Mouse (Mus musculus): ENCODE measurements around the gene Tmsb4x. TPM values are rescaled to one million over a fixed set of nuclear protein-coding genes. Genes with fewer than 3 reads are reported as not detected.

Tmsb4x gene
- polyA plus RNA-seq, 1 experiment from 2014 or later: 4,521 TPM

DNA sequence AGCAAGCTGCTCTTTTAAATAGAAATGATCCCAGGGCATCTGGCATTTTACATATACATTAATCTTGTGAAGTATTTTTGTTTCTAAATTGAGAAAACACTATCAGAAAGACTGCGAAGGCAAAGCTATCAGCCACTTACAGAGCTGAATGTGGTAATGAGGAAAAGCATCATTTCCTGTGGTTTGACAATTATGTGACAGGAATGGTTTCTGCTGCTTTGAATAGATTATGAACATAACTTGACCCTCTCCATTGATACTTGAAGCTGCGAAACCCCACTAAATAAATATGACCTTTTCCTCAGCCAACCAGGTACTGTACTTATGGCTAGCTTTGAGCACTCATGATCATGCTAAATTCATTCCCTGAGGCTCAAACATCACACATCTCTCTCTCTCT is 7.8 kb downstream of the Tmsb4x start:
- H3K27me3 ChIP-seq (ENCODE audit: control insufficient read depth, insufficient read depth, low read length): no peaks in the 10 kb centered on the region
- H3K9ac ChIP-seq (replicated peaks; ENCODE audit: low read depth, low read length): no peak overlapping the region
- no peak for ATAC-seq (ENCODE audit: low read depth)
- WGBS: 86% methylated on average over 2 of the region's 2 CpGs
- no peaks in the 10 kb centered on the region for H3K4me1 ChIP-seq (ENCODE audit: control insufficient read depth, insufficient read depth, low read length)
- no peaks in the 10 kb centered on the region for H3K36me3 ChIP-seq (ENCODE audit: control insufficient read depth, insufficient read depth, low read length)
- no peak overlapping the region for H3K4me3 ChIP-seq (ENCODE audit: low read depth, low read length)
- no peak overlapping the region for H3K4me2 ChIP-seq (ENCODE audit: low read depth, low read length)
- H3K9me3 ChIP-seq (ENCODE audit: control insufficient read depth, low read length): no peaks in the 10 kb centered on the region
- no peak overlapping the region for H3K27ac ChIP-seq (ENCODE audit: low read depth, low read length)

DNA sequence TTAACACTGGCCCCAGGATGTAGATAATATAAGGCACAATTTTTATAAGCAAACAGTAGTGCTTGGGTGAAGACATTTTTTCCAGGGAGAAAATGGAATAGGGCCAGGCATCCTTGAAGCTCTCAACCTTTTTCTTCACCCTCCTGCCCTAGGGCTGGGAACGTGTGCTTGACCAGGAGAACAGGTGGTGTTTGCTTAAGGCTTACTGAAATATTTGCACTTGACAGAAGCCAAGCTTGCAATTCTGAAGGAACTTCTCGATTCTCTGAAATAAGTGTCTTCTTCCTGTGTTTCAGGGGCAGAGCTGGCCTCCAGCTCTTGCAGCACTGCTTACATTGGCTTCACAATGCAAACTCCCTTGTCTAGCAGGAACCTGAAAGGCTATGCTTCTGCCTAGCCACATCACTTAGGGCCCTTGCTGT is 13.9 kb downstream of the Tmsb4x start:
- Histone ChIP-seq H3K9ac (replicated peaks; ENCODE audit: low read depth, low read length) (no peak overlapping the region), H3K4me2 (ENCODE audit: low read depth, low read length) (no peak overlapping the region), H3K27me3 (ENCODE audit: control insufficient read depth, insufficient read depth, low read length) (no peaks in the 10 kb centered on the region), H3K27ac (ENCODE audit: low read depth, low read length) (no peak overlapping the region), H3K4me3 (ENCODE audit: low read depth, low read length) (no peak overlapping the region), H3K4me1 (ENCODE audit: control insufficient read depth, insufficient read depth, low read length) (no peaks in the 10 kb centered on the region), H3K36me3 (ENCODE audit: control insufficient read depth, insufficient read depth, low read length) (no peaks in the 10 kb centered on the region), H3K9me3 (ENCODE audit: control insufficient read depth, low read length) (no peaks in the 10 kb centered on the region)
- no peak for ATAC-seq (ENCODE audit: low read depth)
- 77% methylated on average over 2 of the region's 2 CpGs for WGBS

DNA sequence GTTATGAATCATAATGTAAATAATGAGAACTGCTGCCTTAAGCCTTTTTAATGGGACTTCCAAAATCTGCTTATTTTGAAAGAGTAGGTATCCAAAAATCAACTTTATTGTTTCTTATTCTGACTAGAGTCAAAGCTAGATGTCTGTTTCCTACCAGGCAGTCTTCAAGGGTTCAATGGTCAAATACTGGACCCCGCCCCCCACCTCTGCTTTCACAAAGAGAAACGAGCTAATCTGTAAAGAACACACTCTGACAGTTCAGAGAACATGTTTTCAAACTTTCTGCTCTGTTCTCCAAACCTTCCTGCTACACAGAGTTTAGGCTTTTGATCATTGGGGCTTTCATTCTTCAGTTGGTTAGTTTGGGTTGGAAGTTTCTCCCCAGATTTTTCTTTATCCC is 22.8 kb downstream of the Tmsb4x start:
- H3K36me3 ChIP-seq (ENCODE audit: control insufficient read depth, insufficient read depth, low read length): no peaks in the 10 kb centered on the region
- no peaks in the 10 kb centered on the region for H3K4me1 ChIP-seq (ENCODE audit: control insufficient read depth, insufficient read depth, low read length)
- no peaks in the 10 kb centered on the region for H3K27me3 ChIP-seq (ENCODE audit: control insufficient read depth, insufficient read depth, low read length)
- no peaks in the 10 kb centered on the region for H3K9me3 ChIP-seq (ENCODE audit: control insufficient read depth, low read length)
- ATAC-seq (ENCODE audit: low read depth): no peak
- no peak overlapping the region for H3K4me3 ChIP-seq (ENCODE audit: low read depth, low read length)
- 50% methylated on average over 2 of the region's 2 CpGs for WGBS
- no peak overlapping the region for H3K9ac ChIP-seq (replicated peaks; ENCODE audit: low read depth, low read length)
- H3K4me2 ChIP-seq (ENCODE audit: low read depth, low read length): no peak overlapping the region
- H3K27ac ChIP-seq (ENCODE audit: low read depth, low read length): no peak overlapping the region

DNA sequence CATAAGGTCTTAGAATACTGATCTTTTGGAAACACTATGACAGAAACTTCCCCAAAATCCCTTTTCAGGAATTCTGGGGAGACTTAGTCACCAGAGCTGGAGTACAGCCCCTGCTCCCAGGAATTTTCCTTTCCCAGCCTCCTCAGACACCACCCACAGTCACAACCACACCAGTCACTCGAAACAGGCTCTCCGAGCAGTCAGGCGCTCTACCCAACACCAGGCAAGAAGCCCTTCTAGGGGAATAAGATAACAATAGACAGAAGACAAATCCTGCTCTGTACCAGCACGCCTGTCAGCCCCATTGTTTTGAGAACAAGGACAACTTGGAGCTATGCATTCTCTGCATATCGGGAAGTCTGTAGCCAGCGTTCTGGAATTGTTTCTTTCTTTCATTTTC is 25.6 kb downstream of the Tmsb4x start:
- no peak for ATAC-seq (ENCODE audit: low read depth)
- Histone ChIP-seq H3K27ac (ENCODE audit: low read depth, low read length) (no peak overlapping the region), H3K9me3 (ENCODE audit: control insufficient read depth, low read length) (no peaks in the 10 kb centered on the region), H3K4me1 (ENCODE audit: control insufficient read depth, insufficient read depth, low read length) (no peaks in the 10 kb centered on the region), H3K4me3 (ENCODE audit: low read depth, low read length) (no peak overlapping the region), H3K4me2 (ENCODE audit: low read depth, low read length) (no peak overlapping the region), H3K9ac (replicated peaks; ENCODE audit: low read depth, low read length) (no peak overlapping the region), H3K36me3 (ENCODE audit: control insufficient read depth, insufficient read depth, low read length) (no peaks in the 10 kb centered on the region), H3K27me3 (ENCODE audit: control insufficient read depth, insufficient read depth, low read length) (no peaks in the 10 kb centered on the region; the same call in 1 of the 2 replicates)
- 45% methylated on average over 6 of the region's 6 CpGs for WGBS

DNA sequence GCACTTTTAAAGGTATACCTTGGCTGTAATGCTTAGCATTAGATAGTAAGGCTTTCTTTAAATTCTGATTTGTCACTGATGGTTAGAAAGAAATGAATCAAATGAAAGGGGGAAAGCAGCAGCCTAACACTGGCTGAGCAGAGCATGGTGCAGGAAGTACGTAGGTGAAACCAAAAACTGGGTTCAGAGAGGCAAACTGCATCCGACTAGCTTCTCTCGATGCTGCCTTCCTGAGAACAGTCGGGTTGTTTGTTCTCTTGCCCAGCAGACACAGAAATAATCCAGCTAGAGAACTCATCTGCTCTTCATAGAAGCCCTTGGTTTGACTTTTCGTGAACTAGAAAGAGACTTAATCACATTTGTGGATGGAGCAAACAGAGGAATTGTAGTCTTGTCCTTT is 26.7 kb downstream of the Tmsb4x start:
- Histone ChIP-seq H3K36me3 (ENCODE audit: control insufficient read depth, insufficient read depth, low read length) (no peaks in the 10 kb centered on the region), H3K27ac (ENCODE audit: low read depth, low read length) (no peak overlapping the region), H3K4me1 (ENCODE audit: control insufficient read depth, insufficient read depth, low read length) (no peaks in the 10 kb centered on the region), H3K27me3 (ENCODE audit: control insufficient read depth, insufficient read depth, low read length) (no peaks in the 10 kb centered on the region; the same call in 1 of the 2 replicates), H3K4me3 (ENCODE audit: low read depth, low read length) (no peak overlapping the region), H3K9ac (replicated peaks; ENCODE audit: low read depth, low read length) (no peak overlapping the region), H3K4me2 (ENCODE audit: low read depth, low read length) (no peak overlapping the region), H3K9me3 (ENCODE audit: control insufficient read depth, low read length) (no peaks in the 10 kb centered on the region)
- no peak for ATAC-seq (ENCODE audit: low read depth)
- 74% methylated on average over 5 of the region's 5 CpGs for WGBS

DNA sequence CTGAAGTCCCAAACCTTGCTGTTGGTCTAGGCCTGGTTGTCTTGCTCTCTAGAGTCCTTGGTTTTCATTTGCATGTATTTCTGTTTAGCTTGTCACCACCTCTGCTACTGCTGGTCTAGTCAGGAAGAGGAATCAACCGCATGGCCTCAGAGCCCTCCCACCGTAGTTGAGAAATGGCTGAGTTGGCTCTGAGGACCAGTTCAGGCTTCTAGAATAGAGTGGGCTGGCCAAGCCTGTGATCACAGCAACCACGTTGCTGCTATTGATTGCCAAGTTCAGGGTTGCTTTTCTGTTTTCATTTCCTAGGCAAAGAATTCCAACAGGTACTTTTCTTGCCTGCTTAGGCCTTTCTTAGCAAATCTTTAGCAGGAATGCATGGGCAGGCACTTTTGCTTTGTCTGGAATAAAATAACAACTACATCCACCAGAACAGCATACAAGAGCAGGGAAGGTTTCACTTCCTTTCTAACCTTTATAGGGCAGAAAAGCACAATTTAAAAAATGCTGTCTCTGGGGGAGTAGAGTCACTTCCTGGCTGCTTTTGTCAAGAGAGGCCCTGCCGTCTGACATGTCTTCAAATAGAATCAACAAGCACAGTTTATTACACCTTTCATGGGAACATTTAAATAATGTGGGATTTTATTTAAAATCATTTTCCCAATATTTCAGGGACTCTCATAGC is 29.0 kb downstream of the Tmsb4x start:
- no peak overlapping the region for H3K4me2 ChIP-seq (ENCODE audit: low read depth, low read length)
- no peak for ATAC-seq (ENCODE audit: low read depth)
- H3K36me3 ChIP-seq (ENCODE audit: control insufficient read depth, insufficient read depth, low read length): no peaks in the 10 kb centered on the region
- WGBS: 66% methylated on average over 4 of the region's 4 CpGs
- no peaks in the 10 kb centered on the region; the same call in 1 of the 2 replicates for H3K27me3 ChIP-seq (ENCODE audit: control insufficient read depth, insufficient read depth, low read length)
- H3K4me1 ChIP-seq (ENCODE audit: control insufficient read depth, insufficient read depth, low read length): no peaks in the 10 kb centered on the region
- H3K27ac ChIP-seq (ENCODE audit: low read depth, low read length): no peak overlapping the region
- no peak overlapping the region for H3K4me3 ChIP-seq (ENCODE audit: low read depth, low read length)
- no peaks in the 10 kb centered on the region for H3K9me3 ChIP-seq (ENCODE audit: control insufficient read depth, low read length)
- no peak overlapping the region for H3K9ac ChIP-seq (replicated peaks; ENCODE audit: low read depth, low read length)

DNA sequence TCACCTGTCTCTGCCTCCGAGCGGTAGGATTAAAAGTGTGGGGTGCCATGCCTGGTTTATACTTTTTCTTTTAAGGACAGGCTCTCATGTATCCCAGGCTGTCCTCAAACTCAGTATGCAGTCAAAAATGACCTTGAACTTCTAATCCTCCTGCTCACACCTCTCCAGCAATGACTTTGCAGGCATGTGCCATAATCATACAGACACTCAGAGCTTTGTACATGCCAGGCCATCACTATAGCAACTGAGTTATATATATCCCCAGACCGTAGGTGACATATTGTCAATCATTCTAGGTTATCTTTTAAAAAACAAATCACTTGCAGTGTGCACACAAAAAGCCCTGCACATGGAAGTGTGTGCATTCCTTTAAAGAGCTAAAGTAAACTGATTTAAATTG is 29.6 kb downstream of the Tmsb4x start:
- Histone ChIP-seq H3K9me3 (ENCODE audit: control insufficient read depth, low read length) (no peaks in the 10 kb centered on the region), H3K9ac (replicated peaks; ENCODE audit: low read depth, low read length) (no peak overlapping the region), H3K4me3 (ENCODE audit: low read depth, low read length) (no peak overlapping the region), H3K36me3 (ENCODE audit: control insufficient read depth, insufficient read depth, low read length) (no peaks in the 10 kb centered on the region), H3K27ac (ENCODE audit: low read depth, low read length) (no peak overlapping the region), H3K27me3 (ENCODE audit: control insufficient read depth, insufficient read depth, low read length) (no peaks in the 10 kb centered on the region; the same call in 1 of the 2 replicates), H3K4me1 (ENCODE audit: control insufficient read depth, insufficient read depth, low read length) (no peaks in the 10 kb centered on the region), H3K4me2 (ENCODE audit: low read depth, low read length) (no peak overlapping the region)
- ATAC-seq (ENCODE audit: low read depth): no peak
- 90% methylated on average over 3 of the region's 3 CpGs for WGBS

DNA sequence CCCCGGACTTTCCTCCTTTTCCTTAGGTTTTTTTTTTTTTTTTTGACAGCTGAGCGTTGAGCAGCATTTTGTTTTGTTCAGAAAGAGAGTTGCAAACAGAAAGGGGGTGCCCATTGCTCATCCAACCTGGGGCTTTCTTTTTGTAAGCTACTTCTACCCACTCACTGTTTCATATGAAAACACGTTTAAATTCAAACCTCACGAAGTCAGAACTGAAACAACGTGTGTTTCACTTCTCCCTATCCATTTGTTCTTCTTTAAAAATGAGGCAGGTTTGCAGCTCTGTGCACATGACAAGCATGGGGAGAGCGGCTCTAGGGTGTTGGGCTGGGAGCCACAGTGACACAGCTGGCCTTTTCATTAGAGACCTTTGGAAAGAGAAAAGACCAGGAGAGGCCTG is 33.8 kb downstream of the Tmsb4x start:
- Histone ChIP-seq H3K27me3 (ENCODE audit: control insufficient read depth, insufficient read depth, low read length) (no peaks in the 10 kb centered on the region; the same call in 1 of the 2 replicates), H3K9me3 (ENCODE audit: control insufficient read depth, low read length) (no peaks in the 10 kb centered on the region), H3K36me3 (ENCODE audit: control insufficient read depth, insufficient read depth, low read length) (no peaks in the 10 kb centered on the region), H3K27ac (ENCODE audit: low read depth, low read length) (no peak overlapping the region), H3K4me3 (ENCODE audit: low read depth, low read length) (no peak overlapping the region), H3K4me1 (ENCODE audit: control insufficient read depth, insufficient read depth, low read length) (no peaks in the 10 kb centered on the region), H3K4me2 (ENCODE audit: low read depth, low read length) (no peak overlapping the region), H3K9ac (replicated peaks; ENCODE audit: low read depth, low read length) (no peak overlapping the region)
- no peak for ATAC-seq (ENCODE audit: low read depth)
- 84% methylated on average over 6 of the region's 6 CpGs for WGBS

DNA sequence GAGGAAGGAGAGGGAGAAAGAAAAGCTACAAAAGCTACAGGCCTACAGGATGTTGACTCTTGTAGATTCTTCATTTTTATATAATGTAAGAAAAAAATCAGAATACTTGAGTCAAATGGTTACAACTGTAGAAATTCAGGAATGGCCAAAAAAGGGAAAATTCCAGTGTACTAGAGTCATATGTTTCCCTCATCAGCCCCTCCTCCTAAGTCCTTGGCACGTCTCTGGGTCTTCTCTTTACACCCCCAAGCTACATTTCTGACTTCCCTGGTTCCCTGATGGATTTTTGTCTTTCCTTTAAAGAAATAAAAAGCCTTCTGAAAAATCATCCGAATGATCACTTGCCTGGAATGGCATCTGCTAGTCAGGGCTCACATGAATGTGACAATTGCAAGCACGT is 34.8 kb downstream of the Tmsb4x start:
- H3K4me1 ChIP-seq (ENCODE audit: control insufficient read depth, insufficient read depth, low read length): no peaks in the 10 kb centered on the region
- H3K4me3 ChIP-seq (ENCODE audit: low read depth, low read length): no peak overlapping the region
- ATAC-seq (ENCODE audit: low read depth): no peak
- no peak overlapping the region for H3K27ac ChIP-seq (ENCODE audit: low read depth, low read length)
- H3K9ac ChIP-seq (replicated peaks; ENCODE audit: low read depth, low read length): no peak overlapping the region
- H3K36me3 ChIP-seq (ENCODE audit: control insufficient read depth, insufficient read depth, low read length): no peaks in the 10 kb centered on the region
- H3K4me2 ChIP-seq (ENCODE audit: low read depth, low read length): no peak overlapping the region
- WGBS: 78% methylated on average over 3 of the region's 3 CpGs
- H3K27me3 ChIP-seq (ENCODE audit: control insufficient read depth, insufficient read depth, low read length): peaks cover 3% of the 10 kb centered on the region; the same call in 1 of the 2 replicates
- no peaks in the 10 kb centered on the region for H3K9me3 ChIP-seq (ENCODE audit: control insufficient read depth, low read length)

Measured in neural tube, embryonic 14.5 days (tissue).